ENCODE assay signal across 8 mouse cellular contexts in genomic region chr1:59684819-59685755, GRCm38 (mm10). TPM values are rescaled to one million over a fixed set of nuclear protein-coding genes. Genes with fewer than 3 reads are reported as not detected.
DNase-seq lines count a peak whose midpoint lies in the region; ATAC-seq lines count a peak whose summit lies in the region.

Gene Nop58 (plus strand): TSS chr1:59684971.

- H3K36me3 ChIP-seq in hindbrain, embryonic 12.5 days: peaks cover 7% of the 10 kb centered on the region

- peak within 1 kb of the TSS; percentile 84 for H3K27ac ChIP-seq in hindbrain, embryonic 12.5 days

- peak; percentile 97 for ATAC-seq in hindbrain, embryonic 12.5 days (ENCODE audit: low FRiP score)

- H3K4me1 ChIP-seq in hindbrain, embryonic 12.5 days: peaks cover 15% of the 10 kb centered on the region

- H3K9ac ChIP-seq in hindbrain, embryonic 12.5 days: peak within 1 kb of the TSS; percentile 67

- WGBS in hindbrain, embryonic 12.5 days: under 1% methylated on average over 49 of the region's 49 CpGs

- peak within 1 kb of the TSS; percentile 80 for H3K4me3 ChIP-seq in hindbrain, embryonic 12.5 days

- DNase-seq in NIH3T3 (ENCODE audit: low read depth): peak; percentile 97
- DNase-seq in cerebellum, postnatal 10 days: peak; percentile 91 to 92
- peak; percentile 87 to 88 for DNase-seq in frontal cortex, postnatal 10 days (ENCODE audit: low spot score in 2 of 2)
- peak; percentile 85 to 96 for DNase-seq in layer of hippocampus, postnatal 14 days (ENCODE audit: low spot score in 2 of 2)
- DNase-seq in lung, postnatal 14 days: peak; percentile 85
- peak; percentile 94 for DNase-seq in retina, adult 2 months (ENCODE audit: low read depth, low spot score)
- peak; percentile 76 to 85 for DNase-seq in thymus, postnatal 36 days

- H3K27me3 ChIP-seq in hindbrain, embryonic 12.5 days: peaks cover 10% of the 10 kb centered on the region; the same call in 1 of the 2 replicates

- no peaks in the 10 kb centered on the region for H3K9me3 ChIP-seq in hindbrain, embryonic 12.5 days (replicated peaks)

- H3K4me2 ChIP-seq in hindbrain, embryonic 12.5 days (replicated peaks): peak within 1 kb of the TSS; percentile 95

RNA-seq across cellular contexts. Expression of gene Nop58, which starts in this region (rescaled TPM):
- 203 and 218 TPM in 2 replicates for polyA plus RNA-seq in hindbrain, embryonic 12.5 days (2016; fragmentation: Nextera tagmentation; extraction: Ambion mirVana)
- 10 to 100 TPM; 64.1 to 68.6 TPM for total RNA-seq in layer of hippocampus, postnatal 14 days (2021)

Comparison
In these comparisons a context has a peak if more than half of its experiments do, and no peak if none do; other contexts are left out.
1. Peak in every context shown above with its lines: DNase-seq, ATAC-seq, H3K4me3 ChIP-seq and H3K27ac ChIP-seq.